Mouse (Mus musculus): ENCODE results near the gene 4933417A18Rik. TPM values are rescaled to one million over a fixed set of nuclear protein-coding genes. Genes with fewer than 3 reads are reported as not detected.
A peak's percentile ranks its signal among the peaks of the same experiment; 100 is the strongest.
"Not testable (repeated sequence)": the region's sequence is repeated elsewhere in the genome, so short reads cannot be mapped to it uniquely, and the experiment has no call there.

Gene 4933417A18Rik
- not detected in 2 replicates for polyA plus RNA-seq (2015; fragmentation: Nextera tagmentation; extraction: Ambion mirVana)

DNA sequence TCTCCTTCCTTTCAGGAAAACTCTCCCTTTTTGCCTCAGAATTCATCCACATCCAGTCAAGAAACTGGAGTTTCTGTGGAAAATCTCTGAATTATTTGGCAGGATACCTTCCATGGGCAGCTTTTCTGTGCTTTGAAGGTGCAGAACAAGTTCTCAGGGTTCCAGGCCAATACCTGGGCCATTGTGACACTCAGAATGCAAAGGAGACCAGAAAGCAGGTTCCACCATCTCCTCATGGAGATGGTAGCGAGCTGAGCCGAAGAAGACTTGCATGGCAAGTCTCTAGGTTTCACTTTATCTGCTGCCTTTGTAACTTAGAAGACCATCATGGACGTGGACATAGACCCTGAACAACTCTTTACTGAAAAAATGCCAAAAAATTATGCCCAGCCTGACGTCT, at the start of gene 4933417A18Rik, which contains the start of gene Fam217a:
TSS of gene 4933417A18Rik (plus strand) at position 200 of the 400 bp plus-strand sequence.
TSS of gene Fam217a (minus strand) at position 101 of the 400 bp plus-strand sequence.
- Histone ChIP-seq H3K27ac (replicated peaks) (no peak within 1 kb of the TSS), H3K27me3 (ENCODE audit: control insufficient read depth, insufficient read depth, low read length) (no peaks in the 10 kb centered on the region), H3K36me3 (ENCODE audit: control insufficient read depth, insufficient read depth, low read length) (no peaks in the 10 kb centered on the region), H3K9me3 (ENCODE audit: control insufficient read depth, low read length) (no peaks in the 10 kb centered on the region), H3K9ac (ENCODE audit: low read length) (no peak within 1 kb of the TSS), H3K4me1 (replicated peaks; ENCODE audit: control insufficient read depth, insufficient read depth) (no peaks in the 10 kb centered on the region), H3K4me3 (ENCODE audit: low read depth, low read length) (no peak within 1 kb of the TSS), H3K4me2 (replicated peaks; ENCODE audit: low read depth) (no peak within 1 kb of the TSS)
- ATAC-seq (ENCODE audit: low FRiP score, low TSS enrichment) (no peak), DNase-seq (ENCODE audit: low spot score) (no peak)
- TF ChIP-seq EP300 (optimal IDR thresholded peaks at IDR 0.05) (no peak), CTCF (IDR thresholded peaks at IDR 0.05; ENCODE audit: low read depth) (no peak)
- WGBS, result 75% methylated on average over 4 of the region's 4 CpGs

DNA sequence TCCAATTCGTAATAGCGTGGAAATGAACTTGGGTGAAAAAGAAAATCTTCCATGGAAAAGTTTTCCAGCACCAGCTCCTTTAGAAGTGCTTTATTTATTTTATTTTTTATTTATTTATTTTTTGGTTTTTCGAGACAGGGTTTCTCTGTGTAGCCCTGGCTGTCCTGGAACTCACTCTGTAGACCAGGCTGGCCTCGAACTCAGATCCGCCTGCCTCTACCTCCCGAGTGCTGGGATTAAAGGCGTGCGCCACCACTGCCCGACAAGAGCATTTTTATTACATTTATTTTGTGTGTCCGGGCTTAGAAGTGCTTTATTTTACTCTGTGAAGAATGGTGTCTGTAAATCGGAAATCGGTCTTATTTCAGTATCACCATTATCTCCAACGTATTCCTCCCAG, 49.5 kb upstream of the 4933417A18Rik start:
- not testable (repeated sequence) for H3K36me3 ChIP-seq (ENCODE audit: control insufficient read depth, insufficient read depth, low read length); DNase-seq (ENCODE audit: low spot score); H3K4me1 ChIP-seq (replicated peaks; ENCODE audit: control insufficient read depth, insufficient read depth); H3K27me3 ChIP-seq (ENCODE audit: control insufficient read depth, insufficient read depth, low read length); H3K9me3 ChIP-seq (ENCODE audit: control insufficient read depth, low read length); ATAC-seq (ENCODE audit: low FRiP score, low TSS enrichment)
- H3K4me2 ChIP-seq (replicated peaks; ENCODE audit: low read depth), result peak overlapping the region; percentile 57
- peak overlapping the region; percentile 94 for H3K4me3 ChIP-seq (ENCODE audit: low read depth, low read length)
- peak overlapping the region; percentile 99 for H3K27ac ChIP-seq (replicated peaks)
- WGBS, result 18% methylated on average over 13 of the region's 13 CpGs
- peak overlapping the region; percentile 96 for H3K9ac ChIP-seq (ENCODE audit: low read length)

DNA sequence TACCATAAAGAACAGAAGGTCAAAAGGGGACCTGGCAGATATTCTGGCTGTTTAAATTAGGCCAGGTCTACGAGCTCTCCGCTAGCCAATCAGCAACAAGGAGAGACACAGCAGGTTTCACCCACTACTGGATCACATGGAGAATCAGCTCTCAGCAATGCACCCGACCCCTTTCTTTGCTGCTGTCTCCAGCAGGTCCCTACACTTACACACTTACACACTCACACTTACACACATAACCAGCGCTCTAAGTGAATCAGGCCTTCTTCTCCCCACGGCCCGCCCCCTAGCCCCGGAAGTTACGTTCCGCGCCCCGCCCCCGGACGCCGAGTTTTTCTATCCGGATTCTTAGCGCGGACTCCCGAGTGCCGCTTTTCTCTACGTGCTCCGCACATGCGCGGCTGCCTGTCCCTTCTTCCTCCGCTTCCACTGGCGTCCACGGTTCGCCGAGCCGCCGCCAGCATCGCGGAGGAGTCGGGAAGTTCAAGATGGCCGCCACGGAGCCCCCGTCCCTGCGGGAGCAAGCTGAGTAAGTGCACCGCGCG, 49.0 kb upstream of the 4933417A18Rik start, which contains the start of gene Prpf4b:
TSS of gene Prpf4b (plus strand) at position 137 of the 545 bp plus-strand sequence.
- peak within 1 kb of the TSS; percentile 96 for H3K9ac ChIP-seq (ENCODE audit: low read length)
- no peaks in the 10 kb centered on the region for H3K27me3 ChIP-seq (ENCODE audit: control insufficient read depth, insufficient read depth, low read length)
- peak; percentile 80 for ATAC-seq (ENCODE audit: low FRiP score, low TSS enrichment)
- H3K27ac ChIP-seq (replicated peaks), result peak within 1 kb of the TSS; percentile 99
- H3K36me3 ChIP-seq (ENCODE audit: control insufficient read depth, insufficient read depth, low read length), result no peaks in the 10 kb centered on the region
- peak within 1 kb of the TSS; percentile 94 for H3K4me3 ChIP-seq (ENCODE audit: low read depth, low read length)
- TF ChIP-seq CTCF (IDR thresholded peaks at IDR 0.05; ENCODE audit: low read depth) (no peak), EP300 (optimal IDR thresholded peaks at IDR 0.05) (no peak)
- peak; percentile 94 for DNase-seq (ENCODE audit: low spot score)
- no peaks in the 10 kb centered on the region for H3K9me3 ChIP-seq (ENCODE audit: control insufficient read depth, low read length)
- peak within 1 kb of the TSS; percentile 57 for H3K4me2 ChIP-seq (replicated peaks; ENCODE audit: low read depth)
- 1% methylated on average over 40 of the region's 40 CpGs for WGBS
- H3K4me1 ChIP-seq (replicated peaks; ENCODE audit: control insufficient read depth, insufficient read depth), result peaks cover 6% of the 10 kb centered on the region; the same call in 1 of the 2 replicates

DNA sequence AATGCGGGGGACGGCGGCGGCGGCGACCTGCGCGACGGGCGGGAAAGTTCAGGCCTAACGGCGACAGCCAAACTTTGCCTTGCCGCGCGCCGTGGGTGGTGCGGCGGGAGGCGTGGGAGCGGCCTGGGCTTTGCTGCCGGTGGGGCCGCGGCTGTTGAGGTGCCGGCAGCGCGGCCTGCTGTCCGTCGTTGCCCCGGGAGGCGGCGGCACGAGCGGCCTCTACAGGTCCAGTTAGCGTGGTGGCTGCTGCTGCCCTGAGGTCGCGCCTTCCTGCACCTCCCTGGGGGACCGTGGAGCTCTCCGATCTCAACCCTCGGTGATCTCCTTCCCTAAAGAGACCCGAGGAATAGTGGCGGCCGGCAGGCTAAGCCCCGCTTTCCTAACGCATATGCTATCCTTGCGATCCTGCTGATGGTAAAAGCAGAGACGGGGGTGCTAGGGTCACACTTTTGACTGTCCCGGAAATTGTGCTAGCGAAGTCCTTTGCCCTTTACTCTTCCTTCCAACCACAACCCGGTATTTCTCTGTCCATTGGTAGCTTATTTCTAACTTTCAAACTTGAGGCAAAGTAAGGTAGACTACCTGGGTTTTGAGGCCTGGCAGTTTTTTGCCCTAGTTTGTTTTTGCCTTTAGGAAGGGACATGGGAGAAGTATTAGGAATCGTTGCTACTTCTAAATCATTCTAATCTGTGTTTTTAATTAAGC, 48.3 kb upstream of the 4933417A18Rik start:
- peak; percentile 80 for DNase-seq (ENCODE audit: low spot score)
- under 1% methylated on average over 38 of the region's 50 CpGs for WGBS
- Histone ChIP-seq H3K27ac (replicated peaks) (peak overlapping the region; percentile 99), H3K36me3 (ENCODE audit: control insufficient read depth, insufficient read depth, low read length) (no peaks in the 10 kb centered on the region), H3K9ac (ENCODE audit: low read length) (peak overlapping the region; percentile 96), H3K4me1 (replicated peaks; ENCODE audit: control insufficient read depth, insufficient read depth) (peaks cover 6% of the 10 kb centered on the region; the same call in 1 of the 2 replicates), H3K9me3 (ENCODE audit: control insufficient read depth, low read length) (no peaks in the 10 kb centered on the region), H3K4me3 (ENCODE audit: low read depth, low read length) (peak overlapping the region; percentile 94), H3K27me3 (ENCODE audit: control insufficient read depth, insufficient read depth, low read length) (no peaks in the 10 kb centered on the region), H3K4me2 (replicated peaks; ENCODE audit: low read depth) (peak overlapping the region; percentile 57)
- ATAC-seq (ENCODE audit: low FRiP score, low TSS enrichment), result peak; percentile 64
- TF ChIP-seq EP300 (optimal IDR thresholded peaks at IDR 0.05) (no peak), CTCF (IDR thresholded peaks at IDR 0.05; ENCODE audit: low read depth) (peak; percentile 66)

DNA sequence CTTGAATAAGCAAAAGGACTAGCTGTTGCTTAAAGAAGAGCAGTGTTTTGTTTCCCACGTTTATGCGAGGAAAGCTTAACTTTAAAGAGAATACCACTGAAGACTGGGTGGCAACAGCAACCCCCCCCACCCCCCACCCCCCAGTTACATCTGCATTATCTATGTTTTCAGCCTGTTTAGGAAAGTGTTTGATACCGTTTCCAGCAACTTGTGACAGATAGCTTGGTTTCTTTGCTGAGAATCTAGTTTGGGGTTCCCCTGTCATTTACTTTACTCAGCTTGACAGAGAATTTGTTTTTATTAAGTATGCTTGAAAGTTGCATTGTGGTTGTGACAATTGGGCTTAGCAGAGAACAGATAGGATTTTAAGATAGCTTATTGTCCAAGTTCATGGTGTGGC, 47.7 kb upstream of the 4933417A18Rik start:
- Histone ChIP-seq H3K9me3 (ENCODE audit: control insufficient read depth, low read length) (no peaks in the 10 kb centered on the region), H3K9ac (ENCODE audit: low read length) (peak overlapping the region; percentile 96), H3K4me2 (replicated peaks; ENCODE audit: low read depth) (peak overlapping the region; percentile 57), H3K36me3 (ENCODE audit: control insufficient read depth, insufficient read depth, low read length) (no peaks in the 10 kb centered on the region), H3K27me3 (ENCODE audit: control insufficient read depth, insufficient read depth, low read length) (no peaks in the 10 kb centered on the region), H3K27ac (replicated peaks) (0 out of 2 replicates have a peak overlapping the region, but pooled peaks have one; percentile 99), H3K4me1 (replicated peaks; ENCODE audit: control insufficient read depth, insufficient read depth) (peaks cover 6% of the 10 kb centered on the region; the same call in 1 of the 2 replicates), H3K4me3 (ENCODE audit: low read depth, low read length) (peak overlapping the region; percentile 94)
- ATAC-seq (ENCODE audit: low FRiP score, low TSS enrichment) (no peak), DNase-seq (ENCODE audit: low spot score) (no peak)
- 2% methylated on average over 3 of the region's 3 CpGs for WGBS
- no peak for TF ChIP-seq CTCF (IDR thresholded peaks at IDR 0.05; ENCODE audit: low read depth)
- no peak for TF ChIP-seq EP300 (optimal IDR thresholded peaks at IDR 0.05)

DNA sequence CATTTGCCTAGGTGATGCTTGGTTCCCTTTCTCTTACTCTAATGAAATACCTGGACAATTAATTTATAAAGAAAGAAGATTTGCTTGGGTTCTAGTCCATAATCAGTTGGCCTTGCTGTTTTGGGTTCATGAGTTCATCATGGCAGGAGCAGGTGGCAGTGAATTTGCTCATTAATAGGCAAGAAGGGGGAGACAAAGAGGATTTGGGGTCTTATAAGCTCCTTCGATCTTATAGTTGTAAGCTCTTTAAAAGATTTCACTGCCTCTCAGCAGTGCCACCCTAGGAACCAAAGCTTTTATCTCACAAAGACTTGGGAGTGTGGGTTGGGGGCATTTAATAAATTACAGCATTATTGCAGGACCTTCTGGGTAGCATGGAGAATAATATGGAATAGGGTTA, 31.3 kb upstream of the 4933417A18Rik start:
- no peak overlapping the region for H3K27ac ChIP-seq (replicated peaks)
- H3K27me3 ChIP-seq (ENCODE audit: control insufficient read depth, insufficient read depth, low read length), result no peaks in the 10 kb centered on the region
- H3K4me2 ChIP-seq (replicated peaks; ENCODE audit: low read depth), result no peak overlapping the region
- no peak for TF ChIP-seq CTCF (IDR thresholded peaks at IDR 0.05; ENCODE audit: low read depth)
- TF ChIP-seq EP300 (optimal IDR thresholded peaks at IDR 0.05), result no peak
- DNase-seq (ENCODE audit: low spot score), result no peak
- no peaks in the 10 kb centered on the region for H3K4me1 ChIP-seq (replicated peaks; ENCODE audit: control insufficient read depth, insufficient read depth)
- no peak overlapping the region for H3K9ac ChIP-seq (ENCODE audit: low read length)
- peaks cover 25% of the 10 kb centered on the region for H3K36me3 ChIP-seq (ENCODE audit: control insufficient read depth, insufficient read depth, low read length)
- H3K9me3 ChIP-seq (ENCODE audit: control insufficient read depth, low read length), result no peaks in the 10 kb centered on the region
- WGBS, result 91% methylated on average over 1 of the region's 1 CpGs
- no peak for ATAC-seq (ENCODE audit: low FRiP score, low TSS enrichment)
- H3K4me3 ChIP-seq (ENCODE audit: low read depth, low read length), result no peak overlapping the region
